Mouse (Mus musculus) C2C12 (cell line): Measurements from ENCODE around the gene Cyp2c68. TPM values are rescaled to one million over a fixed set of nuclear protein-coding genes. Genes with fewer than 3 reads are reported as not detected.
"Not testable (repeated sequence)": the region's sequence is repeated elsewhere in the genome, so short reads cannot be mapped to it uniquely, and the experiment has no call there.

ENCODE experiments used
- H3K27me3 ChIP-seq: one replicate; pipeline ENCODE4 v1.6.1; 2011; ENCODE audit not compliant: control insufficient read depth, insufficient read depth, insufficient read length
- H3K36me3 ChIP-seq: one replicate; pipeline ENCODE4 v1.6.1; 2011; ENCODE audit not compliant: control insufficient read depth, insufficient read depth
- H3K4me3 ChIP-seq: one replicate; pipeline ENCODE4 v1.5.1; 2011; ENCODE audit warnings: mild to moderate bottlenecking, control low read depth; ENCODE audit not compliant: poor library complexity, insufficient read depth, severe bottlenecking
- H3K79me2 ChIP-seq: one replicate; pipeline ENCODE4 v1.6.1; 2011; ENCODE audit not compliant: control insufficient read depth, insufficient read depth
- H3K79me3 ChIP-seq: one replicate; pipeline ENCODE4 v1.6.1; 2011; ENCODE audit warnings: low read depth, control low read depth
- H3ac ChIP-seq: one replicate; pipeline ENCODE3; 2011; ENCODE audit warnings: low read depth; ENCODE audit not compliant: control insufficient read depth, insufficient read length
- CEBPB ChIP-seq: IDR thresholded peaks from one replicate; pipeline ENCODE4 v1.6.1; 2011; ENCODE audit warnings: low read depth, mild to moderate bottlenecking, control low read depth, moderate library complexity
- CTCF ChIP-seq: IDR thresholded peaks from one replicate; pipeline ENCODE4 v1.5.1; 2011; ENCODE audit not compliant: control insufficient read depth, insufficient read depth, insufficient read length
- FOSL1 ChIP-seq: IDR thresholded peaks from one replicate; pipeline ENCODE4 v1.8.0; 2011; ENCODE audit warnings: mild to moderate bottlenecking, low read length; ENCODE audit not compliant: poor library complexity, insufficient read depth, severe bottlenecking
- MAX ChIP-seq: IDR thresholded peaks from one replicate; pipeline ENCODE4 v1.6.1; 2011; ENCODE audit warnings: mild to moderate bottlenecking, control low read depth
- MYOD1 ChIP-seq: IDR thresholded peaks from one replicate; pipeline ENCODE4 v1.6.1; 2011; ENCODE audit warnings: low read depth; ENCODE audit not compliant: control insufficient read depth, insufficient read length
- MYOG ChIP-seq: IDR thresholded peaks from one replicate; pipeline ENCODE4 v1.6.1; 2011; ENCODE audit not compliant: control insufficient read depth, insufficient read length; ENCODE audit errors: extremely low read depth
- USF1 ChIP-seq: IDR thresholded peaks from one replicate; pipeline ENCODE4 v1.6.1; 2011; ENCODE audit warnings: low read depth, mild to moderate bottlenecking, control low read depth, moderate library complexity
- polyA plus RNA-seq: library from polyadenylated mRNA; unstranded; fragments of >200 nt; fragmentation: generic; extraction: Trizol; gene quantifications from one replicate; pipeline ENCODE4 v1.2.1, GENCODE M21; 2012; ENCODE audit warnings: missing spikeins

Gene Cyp2c68
- polyA plus RNA-seq, 1 experiment = not detected

- TF ChIP-seq MYOG (no peak), CTCF (no peak), CEBPB (no peak), USF1 (no peak), FOSL1 (no peak), MYOD1 (no peak), MAX (no peak)
- Histone ChIP-seq H3K27me3 (no peaks in the 10 kb centered on the region), H3K4me3 (no peak overlapping the region), H3K79me2 (no peaks in the 10 kb centered on the region), H3K36me3 (no peaks in the 10 kb centered on the region), H3K79me3 (no peaks in the 10 kb centered on the region), H3ac (no peak overlapping the region)
Observed at GRCm38 (mm10) chr19:39647519-39647918, 93.3 kb downstream of the Cyp2c68 start.

- H3ac ChIP-seq, H3K27me3 ChIP-seq, H3K79me2 ChIP-seq, H3K36me3 ChIP-seq, H3K4me3 ChIP-seq, H3K79me3 ChIP-seq: not testable (repeated sequence)
Observed at GRCm38 (mm10) chr19:39644551-39644950, 96.3 kb downstream of the Cyp2c68 start.

Other genes with a start within 250 kb of the Cyp2c68 start
- gene Cyp2c39, start 230.2 kb downstream of the Cyp2c68 start, polyA plus RNA-seq = not detected
- not detected for gene Cyp2c67, start 92.0 kb downstream of the Cyp2c68 start, polyA plus RNA-seq
- not detected for gene Cyp2c40, start 71.8 kb upstream of the Cyp2c68 start, polyA plus RNA-seq
- gene Cyp2c69, start 145.7 kb upstream of the Cyp2c68 start, polyA plus RNA-seq = not detected